Mouse (Mus musculus): Measurements from ENCODE around the gene Ppm1d. TPM values are rescaled to one million over a fixed set of nuclear protein-coding genes. Genes with fewer than 3 reads are reported as not detected.

Ppm1d gene
- polyA plus RNA-seq, 1 experiment: 26.6 TPM

DNA sequence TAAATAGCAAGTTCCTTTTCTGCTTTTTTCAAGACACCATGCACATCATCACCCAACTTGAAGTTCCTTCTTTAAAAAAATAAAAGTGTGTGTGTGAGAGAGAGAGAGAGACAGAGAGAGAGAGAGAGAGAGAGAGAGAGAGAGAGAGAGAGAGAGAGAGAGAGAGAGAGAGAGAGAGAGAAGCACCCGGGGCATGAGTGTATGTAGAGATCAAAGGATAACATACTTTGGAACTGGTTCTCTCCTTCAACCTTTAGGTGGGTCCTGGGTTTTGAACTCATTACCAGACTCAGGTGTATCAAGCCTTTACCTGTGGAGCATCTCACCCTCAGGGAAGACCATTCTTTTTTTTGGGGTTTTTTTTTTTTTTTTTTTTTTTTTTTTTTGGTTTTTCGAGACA, 9.2 kb upstream of the Ppm1d start:
- no peak overlapping the region for H3K4me3 ChIP-seq (ENCODE audit: low read depth, low read length)
- no peaks in the 10 kb centered on the region for H3K4me1 ChIP-seq (ENCODE audit: control insufficient read depth, insufficient read depth, low read length)
- H3K27me3 ChIP-seq (ENCODE audit: control insufficient read depth, insufficient read depth, low read length, poor library complexity, severe bottlenecking): no peaks in the 10 kb centered on the region
- H3K36me3 ChIP-seq (ENCODE audit: control insufficient read depth, insufficient read depth, low read length, poor library complexity, severe bottlenecking): no peaks in the 10 kb centered on the region
- TF ChIP-seq EP300 (IDR thresholded peaks at IDR 0.05; ENCODE audit: insufficient read depth, low read depth, low read length) (no peak), CTCF (IDR thresholded peaks at IDR 0.05; ENCODE audit: low read depth, low read length) (no peak), POLR2A (IDR thresholded peaks at IDR 0.05; ENCODE audit: insufficient read depth, low read length) (no peak)
- no peak overlapping the region for H3K9ac ChIP-seq (ENCODE audit: low read depth, poor library complexity, severe bottlenecking)
- no peak overlapping the region for H3K27ac ChIP-seq (ENCODE audit: insufficient read depth, low read length)
- no peaks in the 10 kb centered on the region for H3K9me3 ChIP-seq (replicated peaks; ENCODE audit: control insufficient read depth, insufficient read depth, low read length, poor library complexity, severe bottlenecking)

DNA sequence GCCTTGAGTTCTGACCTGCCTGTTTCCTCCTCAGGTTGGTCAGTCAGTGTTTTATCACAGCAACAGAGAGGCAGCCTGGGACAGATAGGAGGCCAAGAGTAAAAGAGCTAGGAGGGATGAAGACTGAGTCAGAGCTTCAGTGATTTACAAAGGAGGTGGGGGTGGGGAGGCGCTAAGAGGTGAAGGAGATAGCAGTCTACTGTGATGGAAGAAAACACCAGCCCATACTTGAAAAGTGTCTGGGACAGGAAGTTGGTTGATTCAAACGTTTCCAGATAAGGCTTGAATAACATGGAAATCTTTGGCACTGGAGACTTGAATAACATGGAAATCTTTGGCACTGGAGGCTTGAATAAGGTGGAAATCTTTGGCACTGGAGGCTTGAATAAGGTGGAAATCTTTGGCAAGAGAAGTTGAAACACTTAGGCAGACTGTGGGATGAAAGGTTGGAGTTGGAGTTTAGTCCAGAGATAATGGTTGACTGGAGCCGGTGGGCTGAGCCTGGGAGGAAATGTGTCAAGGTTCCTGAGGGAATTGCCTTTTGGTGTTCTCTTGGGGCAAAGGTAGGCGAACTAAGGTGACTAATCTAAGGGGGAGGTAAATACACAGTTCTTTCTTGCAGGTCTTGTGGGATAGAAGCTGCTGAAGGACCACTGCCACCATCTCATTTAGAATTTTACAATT, 4.3 kb upstream of the Ppm1d start:
- Histone ChIP-seq H3K4me3 (ENCODE audit: low read depth, low read length) (no peak overlapping the region), H3K27me3 (ENCODE audit: control insufficient read depth, insufficient read depth, low read length, poor library complexity, severe bottlenecking) (no peaks in the 10 kb centered on the region), H3K36me3 (ENCODE audit: control insufficient read depth, insufficient read depth, low read length, poor library complexity, severe bottlenecking) (no peaks in the 10 kb centered on the region), H3K27ac (ENCODE audit: insufficient read depth, low read length) (no peak overlapping the region), H3K4me1 (ENCODE audit: control insufficient read depth, insufficient read depth, low read length) (no peaks in the 10 kb centered on the region), H3K9ac (ENCODE audit: low read depth, poor library complexity, severe bottlenecking) (no peak overlapping the region), H3K9me3 (replicated peaks; ENCODE audit: control insufficient read depth, insufficient read depth, low read length, poor library complexity, severe bottlenecking) (no peaks in the 10 kb centered on the region)
- TF ChIP-seq EP300 (IDR thresholded peaks at IDR 0.05; ENCODE audit: insufficient read depth, low read depth, low read length): no peak
- no peak for TF ChIP-seq POLR2A (IDR thresholded peaks at IDR 0.05; ENCODE audit: insufficient read depth, low read length)
- no peak for TF ChIP-seq CTCF (IDR thresholded peaks at IDR 0.05; ENCODE audit: low read depth, low read length)

DNA sequence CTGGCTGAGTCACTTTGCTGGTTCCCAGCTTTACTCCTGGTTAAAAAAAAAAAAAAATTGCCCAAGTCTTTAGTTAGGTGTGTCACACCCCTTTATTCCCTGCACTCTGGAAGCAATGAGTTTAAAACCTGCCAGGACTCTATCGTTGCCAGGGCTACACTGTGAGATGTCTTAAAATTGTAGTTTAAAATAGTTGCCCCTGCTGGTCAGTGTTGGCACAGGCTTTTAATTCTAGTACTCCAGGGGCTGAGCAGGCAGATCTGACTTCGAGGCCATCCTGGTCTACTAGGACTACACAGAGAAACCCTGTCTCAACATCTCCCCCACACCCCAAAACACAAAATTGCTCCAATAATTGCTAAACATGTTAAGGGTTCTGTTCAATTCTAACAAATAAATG, 2.2 kb upstream of the Ppm1d start:
- H3K27me3 ChIP-seq (ENCODE audit: control insufficient read depth, insufficient read depth, low read length, poor library complexity, severe bottlenecking): no peaks in the 10 kb centered on the region
- no peak overlapping the region for H3K9ac ChIP-seq (ENCODE audit: low read depth, poor library complexity, severe bottlenecking)
- H3K4me3 ChIP-seq (ENCODE audit: low read depth, low read length): no peak overlapping the region
- H3K36me3 ChIP-seq (ENCODE audit: control insufficient read depth, insufficient read depth, low read length, poor library complexity, severe bottlenecking): peaks cover 5% of the 10 kb centered on the region
- no peak overlapping the region for H3K27ac ChIP-seq (ENCODE audit: insufficient read depth, low read length)
- no peaks in the 10 kb centered on the region for H3K9me3 ChIP-seq (replicated peaks; ENCODE audit: control insufficient read depth, insufficient read depth, low read length, poor library complexity, severe bottlenecking)
- no peak for TF ChIP-seq POLR2A (IDR thresholded peaks at IDR 0.05; ENCODE audit: insufficient read depth, low read length)
- no peak for TF ChIP-seq EP300 (IDR thresholded peaks at IDR 0.05; ENCODE audit: insufficient read depth, low read depth, low read length)
- no peak for TF ChIP-seq CTCF (IDR thresholded peaks at IDR 0.05; ENCODE audit: low read depth, low read length)
- no peaks in the 10 kb centered on the region for H3K4me1 ChIP-seq (ENCODE audit: control insufficient read depth, insufficient read depth, low read length)

DNA sequence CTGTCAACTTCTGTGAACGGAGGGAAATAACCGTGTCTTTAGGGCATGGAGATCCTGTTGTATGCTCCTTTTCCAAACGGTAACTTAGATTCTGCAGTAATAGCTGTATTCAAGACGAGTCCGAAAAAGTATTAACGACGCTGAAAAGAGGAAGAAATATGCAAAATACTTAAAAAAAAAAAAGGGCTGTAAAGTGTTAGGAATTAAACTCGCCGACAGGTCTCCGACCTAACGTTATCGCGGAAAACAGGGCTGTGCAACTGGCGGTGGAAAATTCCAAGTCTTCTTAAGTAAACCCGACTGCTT, 684 bp upstream of the Ppm1d start:
- Histone ChIP-seq H3K27ac (ENCODE audit: insufficient read depth, low read length) (peak overlapping the region; percentile 74), H3K36me3 (ENCODE audit: control insufficient read depth, insufficient read depth, low read length, poor library complexity, severe bottlenecking) (peaks cover 13% of the 10 kb centered on the region), H3K27me3 (ENCODE audit: control insufficient read depth, insufficient read depth, low read length, poor library complexity, severe bottlenecking) (no peaks in the 10 kb centered on the region), H3K9me3 (replicated peaks; ENCODE audit: control insufficient read depth, insufficient read depth, low read length, poor library complexity, severe bottlenecking) (no peaks in the 10 kb centered on the region), H3K4me3 (ENCODE audit: low read depth, low read length) (peak overlapping the region; percentile 72), H3K4me1 (ENCODE audit: control insufficient read depth, insufficient read depth, low read length) (no peaks in the 10 kb centered on the region), H3K9ac (ENCODE audit: low read depth, poor library complexity, severe bottlenecking) (peak overlapping the region; percentile 98)
- TF ChIP-seq EP300 (IDR thresholded peaks at IDR 0.05; ENCODE audit: insufficient read depth, low read depth, low read length) (no peak), POLR2A (IDR thresholded peaks at IDR 0.05; ENCODE audit: insufficient read depth, low read length) (no peak), CTCF (IDR thresholded peaks at IDR 0.05; ENCODE audit: low read depth, low read length) (no peak)

DNA sequence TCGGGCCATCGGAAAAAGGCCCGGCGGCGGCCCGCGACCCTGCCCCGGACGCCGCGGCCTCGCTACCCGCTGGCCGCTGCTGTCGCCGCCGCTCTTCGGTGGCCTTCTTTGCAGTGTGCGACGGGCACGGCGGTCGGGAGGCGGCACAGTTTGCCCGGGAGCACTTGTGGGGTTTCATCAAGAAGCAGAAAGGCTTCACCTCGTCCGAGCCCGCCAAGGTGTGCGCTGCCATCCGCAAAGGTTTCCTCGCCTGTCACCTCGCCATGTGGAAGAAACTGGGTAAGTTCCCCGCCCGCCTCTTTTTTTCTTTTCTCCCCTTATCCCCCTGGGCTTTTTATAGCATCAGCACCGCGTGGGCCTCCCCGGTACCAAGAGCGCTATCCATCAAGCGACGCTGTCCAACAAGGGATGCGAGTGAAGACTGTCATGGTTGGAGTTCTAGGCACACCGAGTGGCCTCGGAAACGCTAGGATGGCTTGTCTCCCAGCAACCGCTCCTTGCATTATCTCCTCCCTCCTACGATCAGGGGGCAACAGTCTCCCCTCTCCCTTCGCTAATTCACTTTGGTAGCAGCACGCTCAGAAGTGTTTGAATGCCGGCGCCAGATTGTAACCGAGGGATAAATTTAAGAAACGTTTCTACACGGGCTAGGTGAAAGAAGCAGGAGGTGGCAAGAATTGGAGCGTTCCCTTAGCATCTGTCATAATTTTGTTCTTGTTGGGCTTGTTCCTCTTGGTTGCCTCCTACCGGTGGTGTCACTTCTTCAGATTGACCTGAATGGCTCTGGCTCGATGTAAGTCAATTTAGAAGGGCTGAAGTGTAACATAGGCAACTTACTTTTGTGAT, 824 bp downstream of the Ppm1d start:
- Histone ChIP-seq H3K27me3 (ENCODE audit: control insufficient read depth, insufficient read depth, low read length, poor library complexity, severe bottlenecking) (no peaks in the 10 kb centered on the region), H3K4me3 (ENCODE audit: low read depth, low read length) (peak overlapping the region; percentile 88), H3K36me3 (ENCODE audit: control insufficient read depth, insufficient read depth, low read length, poor library complexity, severe bottlenecking) (peaks cover 15% of the 10 kb centered on the region), H3K9ac (ENCODE audit: low read depth, poor library complexity, severe bottlenecking) (peak overlapping the region; percentile 98), H3K9me3 (replicated peaks; ENCODE audit: control insufficient read depth, insufficient read depth, low read length, poor library complexity, severe bottlenecking) (no peaks in the 10 kb centered on the region), H3K27ac (ENCODE audit: insufficient read depth, low read length) (no peak overlapping the region), H3K4me1 (ENCODE audit: control insufficient read depth, insufficient read depth, low read length) (no peaks in the 10 kb centered on the region)
- TF ChIP-seq POLR2A (IDR thresholded peaks at IDR 0.05; ENCODE audit: insufficient read depth, low read length) (no peak), CTCF (IDR thresholded peaks at IDR 0.05; ENCODE audit: low read depth, low read length) (no peak), EP300 (IDR thresholded peaks at IDR 0.05; ENCODE audit: insufficient read depth, low read depth, low read length) (no peak)

DNA sequence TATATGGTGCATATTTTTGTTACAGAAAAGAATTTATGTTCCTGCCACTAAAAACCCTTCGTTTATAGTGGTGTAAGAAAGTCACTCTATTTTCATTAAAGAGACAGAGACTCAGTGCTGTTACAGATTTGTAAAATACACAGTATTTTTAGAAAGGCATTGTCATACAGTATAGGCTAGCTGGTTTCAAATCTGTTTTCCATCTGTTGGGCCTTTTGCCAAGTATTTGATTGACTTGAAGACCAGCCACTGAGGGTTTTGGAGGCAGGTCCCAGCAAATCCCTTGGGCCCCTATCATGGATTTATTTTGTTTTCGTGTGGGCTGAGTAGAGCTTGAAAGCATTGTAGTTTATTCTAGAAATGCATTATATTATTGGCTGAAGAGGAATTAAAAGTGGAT, 1.8 kb downstream of the Ppm1d start:
- no peaks in the 10 kb centered on the region for H3K27me3 ChIP-seq (ENCODE audit: control insufficient read depth, insufficient read depth, low read length, poor library complexity, severe bottlenecking)
- H3K4me1 ChIP-seq (ENCODE audit: control insufficient read depth, insufficient read depth, low read length): no peaks in the 10 kb centered on the region
- H3K4me3 ChIP-seq (ENCODE audit: low read depth, low read length): no peak overlapping the region
- no peak overlapping the region for H3K9ac ChIP-seq (ENCODE audit: low read depth, poor library complexity, severe bottlenecking)
- TF ChIP-seq POLR2A (IDR thresholded peaks at IDR 0.05; ENCODE audit: insufficient read depth, low read length): no peak
- no peak for TF ChIP-seq CTCF (IDR thresholded peaks at IDR 0.05; ENCODE audit: low read depth, low read length)
- TF ChIP-seq EP300 (IDR thresholded peaks at IDR 0.05; ENCODE audit: insufficient read depth, low read depth, low read length): no peak
- H3K9me3 ChIP-seq (replicated peaks; ENCODE audit: control insufficient read depth, insufficient read depth, low read length, poor library complexity, severe bottlenecking): no peaks in the 10 kb centered on the region
- H3K36me3 ChIP-seq (ENCODE audit: control insufficient read depth, insufficient read depth, low read length, poor library complexity, severe bottlenecking): peaks cover 15% of the 10 kb centered on the region
- no peak overlapping the region for H3K27ac ChIP-seq (ENCODE audit: insufficient read depth, low read length)

Measured in ES-Bruce4 (cell line).